Mouse (Mus musculus): Measurements from ENCODE around the gene Nfya. TPM values are rescaled to one million over a fixed set of nuclear protein-coding genes. Genes with fewer than 3 reads are reported as not detected.

The Nfya gene
- 3.0 and 3.5 TPM in 2 replicates for polyA plus RNA-seq (2015; fragmentation: Nextera tagmentation; extraction: Ambion mirVana)

- Histone ChIP-seq H3K4me3 (ENCODE audit: low read depth, low read length) (peak within 1 kb of the TSS; percentile 80), H3K9ac (ENCODE audit: low read length) (peak within 1 kb of the TSS; percentile 99), H3K4me1 (replicated peaks; ENCODE audit: control insufficient read depth, insufficient read depth) (peaks cover 2% of the 10 kb centered on the region; the same call in 1 of the 2 replicates), H3K9me3 (ENCODE audit: control insufficient read depth, low read length) (no peaks in the 10 kb centered on the region), H3K27ac (replicated peaks) (peak within 1 kb of the TSS; percentile 100), H3K36me3 (ENCODE audit: control insufficient read depth, insufficient read depth, low read length) (peaks cover 2% of the 10 kb centered on the region; the same call in 1 of the 2 replicates), H3K4me2 (replicated peaks; ENCODE audit: low read depth) (peak within 1 kb of the TSS; percentile 80), H3K27me3 (ENCODE audit: control insufficient read depth, insufficient read depth, low read length) (no peaks in the 10 kb centered on the region)
- peak; percentile 100 for DNase-seq (ENCODE audit: low spot score)
- TF ChIP-seq EP300 (optimal IDR thresholded peaks at IDR 0.05) (peak; percentile 33), CTCF (IDR thresholded peaks at IDR 0.05; ENCODE audit: low read depth) (peak; percentile 31)
- ATAC-seq (ENCODE audit: low FRiP score, low TSS enrichment), result peak; percentile 96
- WGBS, result under 1% methylated on average over 70 of the region's 84 CpGs
Observed at GRCm38 (mm10) chr17:48409380-48410298, at the start of gene Nfya, which contains the start of gene Oard1. Nfya (minus strand) TSS chr17:48409906. Oard1 (plus strand) TSS chr17:48410014.

DNA sequence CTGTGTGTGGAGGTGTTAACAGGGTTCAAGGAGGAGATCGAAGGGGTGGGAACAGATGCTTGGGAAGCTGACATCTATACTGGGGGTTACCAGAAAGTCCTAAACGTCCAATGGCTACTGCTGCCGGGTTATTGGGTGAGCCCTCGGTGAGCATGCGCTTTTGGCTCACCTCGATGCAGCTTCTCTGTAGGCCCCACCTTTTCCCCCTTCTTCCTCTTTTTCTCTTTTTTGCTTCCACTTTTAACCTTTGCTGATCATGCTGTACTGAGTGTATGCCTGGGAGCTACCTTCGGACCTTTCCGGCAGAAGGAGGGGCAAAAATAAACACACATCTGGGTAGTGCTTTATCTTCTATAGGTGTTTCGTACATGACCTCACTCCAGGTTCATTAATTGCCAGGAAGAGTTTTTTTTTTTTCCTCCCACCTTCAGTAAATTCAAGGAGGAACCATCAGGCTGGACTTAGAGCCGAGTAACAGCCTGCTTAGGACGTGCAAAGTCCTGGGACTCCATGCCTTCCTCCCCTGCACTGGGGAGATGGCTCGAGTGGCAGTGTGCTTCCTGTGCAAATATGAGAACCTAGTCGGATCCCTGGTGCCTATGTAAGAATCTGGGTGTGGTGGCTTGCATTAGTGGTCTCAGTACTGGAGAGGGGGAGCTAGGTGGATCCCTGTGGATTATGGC is 48.4 kb upstream of the Nfya start:
- Histone ChIP-seq H3K9me3 (ENCODE audit: control insufficient read depth, low read length) (no peaks in the 10 kb centered on the region), H3K4me1 (replicated peaks; ENCODE audit: control insufficient read depth, insufficient read depth) (no peaks in the 10 kb centered on the region), H3K9ac (ENCODE audit: low read length) (no peak overlapping the region), H3K4me2 (replicated peaks; ENCODE audit: low read depth) (no peak overlapping the region; the same call in 1 of the 2 replicates), H3K4me3 (ENCODE audit: low read depth, low read length) (no peak overlapping the region), H3K36me3 (ENCODE audit: control insufficient read depth, insufficient read depth, low read length) (no peaks in the 10 kb centered on the region), H3K27ac (replicated peaks) (peak overlapping the region; percentile 61), H3K27me3 (ENCODE audit: control insufficient read depth, insufficient read depth, low read length) (no peaks in the 10 kb centered on the region)
- ATAC-seq (ENCODE audit: low FRiP score, low TSS enrichment) (peak; percentile 88), DNase-seq (ENCODE audit: low spot score) (peak; percentile 40)
- no peak for TF ChIP-seq EP300 (optimal IDR thresholded peaks at IDR 0.05)
- no peak for TF ChIP-seq CTCF (IDR thresholded peaks at IDR 0.05; ENCODE audit: low read depth)
- 46% methylated on average over 13 of the region's 13 CpGs for WGBS

- TF ChIP-seq CTCF (IDR thresholded peaks at IDR 0.05; ENCODE audit: low read depth) (no peak), EP300 (optimal IDR thresholded peaks at IDR 0.05) (no peak)
- Histone ChIP-seq H3K27me3 (ENCODE audit: control insufficient read depth, insufficient read depth, low read length) (no peaks in the 10 kb centered on the region), H3K36me3 (ENCODE audit: control insufficient read depth, insufficient read depth, low read length) (no peaks in the 10 kb centered on the region), H3K4me2 (replicated peaks; ENCODE audit: low read depth) (no peak overlapping the region), H3K9me3 (ENCODE audit: control insufficient read depth, low read length) (no peaks in the 10 kb centered on the region), H3K27ac (replicated peaks) (no peak overlapping the region; the same call in 1 of the 2 replicates), H3K4me3 (ENCODE audit: low read depth, low read length) (no peak overlapping the region), H3K4me1 (replicated peaks; ENCODE audit: control insufficient read depth, insufficient read depth) (0 out of 2 replicates have a peak, but pooled peaks cover 3% of the 10 kb centered on the region), H3K9ac (ENCODE audit: low read length) (no peak overlapping the region)
- DNase-seq (ENCODE audit: low spot score), result no peak
- ATAC-seq (ENCODE audit: low FRiP score, low TSS enrichment), result no peak
- 76% methylated on average over 2 of the region's 2 CpGs for WGBS
Observed at GRCm38 (mm10) chr17:48455955-48456354, 46.2 kb upstream of the Nfya start.

DNA sequence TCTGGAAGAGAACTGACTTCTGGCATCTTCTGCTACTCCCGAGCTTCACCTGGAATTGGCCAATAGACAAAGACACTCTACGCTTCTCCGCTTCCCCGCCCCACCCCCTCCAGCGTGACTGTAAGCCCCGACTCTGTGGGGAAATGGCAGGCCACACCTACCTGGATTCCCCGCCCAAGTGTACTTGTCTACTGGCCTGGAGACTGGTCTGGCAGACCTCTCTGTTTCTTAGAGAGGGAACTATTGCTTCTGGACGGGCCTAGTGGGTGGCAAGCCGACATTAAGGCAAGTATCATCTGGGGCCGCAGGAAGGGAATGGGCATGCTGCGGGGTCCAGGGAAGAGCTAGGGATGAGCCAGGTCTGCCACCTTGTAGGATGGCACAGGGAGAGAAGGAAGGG is 45.0 kb upstream of the Nfya start, which contains the start of gene Unc5cl:
Unc5cl (plus strand) TSS at position 214 of the 400 bp plus-strand sequence.
- DNase-seq (ENCODE audit: low spot score) (peak; percentile 74), ATAC-seq (ENCODE audit: low FRiP score, low TSS enrichment) (peak; percentile 55)
- no peak within 1 kb of the TSS for H3K9ac ChIP-seq (ENCODE audit: low read length)
- H3K4me3 ChIP-seq (ENCODE audit: low read depth, low read length), result peak within 1 kb of the TSS; percentile 6; the same call in 1 of the 2 replicates
- no peaks in the 10 kb centered on the region for H3K36me3 ChIP-seq (ENCODE audit: control insufficient read depth, insufficient read depth, low read length)
- peak within 1 kb of the TSS; percentile 38 for H3K4me2 ChIP-seq (replicated peaks; ENCODE audit: low read depth)
- no peaks in the 10 kb centered on the region for H3K9me3 ChIP-seq (ENCODE audit: control insufficient read depth, low read length)
- H3K27ac ChIP-seq (replicated peaks), result no peak within 1 kb of the TSS; the same call in 1 of the 2 replicates
- 48% methylated on average over 11 of the region's 11 CpGs for WGBS
- TF ChIP-seq CTCF (IDR thresholded peaks at IDR 0.05; ENCODE audit: low read depth) (no peak), EP300 (optimal IDR thresholded peaks at IDR 0.05) (no peak)
- 0 out of 2 replicates have a peak, but pooled peaks cover 3% of the 10 kb centered on the region for H3K4me1 ChIP-seq (replicated peaks; ENCODE audit: control insufficient read depth, insufficient read depth)
- no peaks in the 10 kb centered on the region for H3K27me3 ChIP-seq (ENCODE audit: control insufficient read depth, insufficient read depth, low read length)

DNA sequence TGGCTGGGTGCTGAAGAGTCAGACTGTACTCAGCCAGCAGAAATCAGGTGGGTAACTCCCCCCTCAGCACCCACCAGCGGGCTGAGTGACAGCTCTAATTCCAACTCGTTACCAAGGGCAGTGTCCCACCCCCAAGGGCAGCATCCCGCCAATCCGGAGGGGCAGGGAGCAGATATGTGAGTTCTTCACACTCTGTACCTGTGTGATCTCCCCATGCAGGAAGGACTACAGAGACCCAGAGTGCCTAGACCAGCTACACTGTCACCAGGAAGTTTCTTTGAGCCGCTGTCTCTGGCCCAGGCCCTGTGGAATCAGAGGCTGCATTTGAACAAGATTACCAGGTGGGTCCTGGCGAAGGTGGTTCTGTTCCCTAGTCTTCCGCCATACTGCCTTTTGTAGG is 44.5 kb upstream of the Nfya start:
- WGBS, result 43% methylated on average over 7 of the region's 7 CpGs
- no peak overlapping the region; the same call in 1 of the 2 replicates for H3K4me2 ChIP-seq (replicated peaks; ENCODE audit: low read depth)
- ATAC-seq (ENCODE audit: low FRiP score, low TSS enrichment) (0 out of 2 replicates have a peak, but pooled peaks have one; percentile 12), DNase-seq (ENCODE audit: low spot score) (no peak)
- peak overlapping the region; percentile 6; the same call in 1 of the 2 replicates for H3K4me3 ChIP-seq (ENCODE audit: low read depth, low read length)
- H3K27me3 ChIP-seq (ENCODE audit: control insufficient read depth, insufficient read depth, low read length), result no peaks in the 10 kb centered on the region
- TF ChIP-seq CTCF (IDR thresholded peaks at IDR 0.05; ENCODE audit: low read depth) (no peak), EP300 (optimal IDR thresholded peaks at IDR 0.05) (no peak)
- no peak overlapping the region for H3K9ac ChIP-seq (ENCODE audit: low read length)
- H3K36me3 ChIP-seq (ENCODE audit: control insufficient read depth, insufficient read depth, low read length), result no peaks in the 10 kb centered on the region
- no peaks in the 10 kb centered on the region for H3K9me3 ChIP-seq (ENCODE audit: control insufficient read depth, low read length)
- no peak overlapping the region for H3K27ac ChIP-seq (replicated peaks)
- H3K4me1 ChIP-seq (replicated peaks; ENCODE audit: control insufficient read depth, insufficient read depth), result 0 out of 2 replicates have a peak, but pooled peaks cover 3% of the 10 kb centered on the region
